Mouse (Mus musculus) midbrain, embryonic 15.5 days (tissue): ENCODE results near the gene Arrb1. TPM values are rescaled to one million over a fixed set of nuclear protein-coding genes. Genes with fewer than 3 reads are reported as not detected.
A peak's percentile ranks its signal among the peaks of the same experiment; 100 is the strongest.

Experiments
- ATAC-seq: fragments of 200-750 bp; cut with Nextera tagmentation; replicated peaks from 2 replicates; pipeline ENCODE4 v1.8.0; 2017; ENCODE audit warnings: moderate TSS enrichment
- H3K27ac ChIP-seq: fragments of 300-500 bp; sonication (generic); 2 replicates; pipeline ENCODE4 v1.5.1; 2015; ENCODE audit warnings: mild to moderate bottlenecking, inconsistent platforms
- H3K27me3 ChIP-seq: fragments of 300-500 bp; sonication (generic); replicated peaks from 2 replicates; pipeline ENCODE4 v1.6.1; 2015; ENCODE audit warnings: inconsistent platforms
- H3K36me3 ChIP-seq: fragments of 300-500 bp; sonication (generic); replicated peaks from 2 replicates; pipeline ENCODE4 v1.6.1; 2015; ENCODE audit warnings: inconsistent platforms
- H3K4me1 ChIP-seq: fragments of 300-500 bp; sonication (generic); 2 replicates; pipeline ENCODE4 v1.6.1; 2015; ENCODE audit warnings: inconsistent platforms
- H3K4me2 ChIP-seq: fragments of 300-500 bp; sonication (generic); 2 replicates; pipeline ENCODE4 v1.6.1; 2015; ENCODE audit warnings: inconsistent platforms, mild to moderate bottlenecking, moderate library complexity
- H3K4me3 ChIP-seq: fragments of 300-500 bp; sonication (generic); 2 replicates; pipeline ENCODE4 v1.5.1; 2015; ENCODE audit warnings: mild to moderate bottlenecking, inconsistent platforms
- H3K9ac ChIP-seq: fragments of 300-500 bp; sonication (generic); 2 replicates; pipeline ENCODE4 v1.6.1; 2015; ENCODE audit warnings: mild to moderate bottlenecking, inconsistent platforms
- H3K9me3 ChIP-seq: fragments of 300-500 bp; sonication (generic); 2 replicates; pipeline ENCODE4 v1.6.1; 2016; ENCODE audit warnings: inconsistent platforms
- WGBS: fragments of 180-500 bp; shearing (Covaris S2); methylation state at CpG from one replicate; pipeline ENCODE4 v1.1.7; 2015; ENCODE audit warnings: mixed read lengths; 5-methylcytosine and 5-hydroxymethylcytosine counted together
- polyA plus RNA-seq: library from polyadenylated mRNA; unstranded; fragments of >200 nt; fragmentation: Nextera tagmentation; extraction: Ambion mirVana; gene quantifications from 2 replicates; pipeline ENCODE4 v1.2.1, GENCODE M21; 2015

Gene Arrb1
- polyA plus RNA-seq, 1 experiment from 2014 or later = 20.1 TPM

- no peaks in the 10 kb centered on the region for H3K9me3 ChIP-seq
- H3K27ac ChIP-seq = no peak overlapping the region
- H3K4me1 ChIP-seq = no peaks in the 10 kb centered on the region
- ATAC-seq = no peak
- no peaks in the 10 kb centered on the region for H3K36me3 ChIP-seq
- H3K27me3 ChIP-seq = no peaks in the 10 kb centered on the region
- no peak overlapping the region for H3K4me3 ChIP-seq
- H3K4me2 ChIP-seq = no peak overlapping the region
- H3K9ac ChIP-seq = no peak overlapping the region
- 83% methylated on average over 8 of the region's 8 CpGs for WGBS
Measured at GRCm38 (mm10) chr7:99523121-99523520, 12.1 kb upstream of the Arrb1 start.

GRCm38 (mm10) chr7:99523837-99524236 lies 11.4 kb upstream of the Arrb1 start:
- H3K4me1 ChIP-seq = no peaks in the 10 kb centered on the region
- no peak overlapping the region for H3K27ac ChIP-seq
- no peak overlapping the region for H3K4me3 ChIP-seq
- H3K9me3 ChIP-seq = no peaks in the 10 kb centered on the region
- ATAC-seq = no peak
- WGBS = 92% methylated on average over 1 of the region's 1 CpGs
- H3K4me2 ChIP-seq = no peak overlapping the region
- H3K36me3 ChIP-seq = no peaks in the 10 kb centered on the region
- H3K27me3 ChIP-seq = no peaks in the 10 kb centered on the region
- H3K9ac ChIP-seq = no peak overlapping the region

- Histone ChIP-seq H3K36me3 (no peaks in the 10 kb centered on the region), H3K4me1 (no peaks in the 10 kb centered on the region), H3K9ac (no peak overlapping the region), H3K27ac (no peak overlapping the region), H3K9me3 (no peaks in the 10 kb centered on the region), H3K4me2 (no peak overlapping the region), H3K27me3 (no peaks in the 10 kb centered on the region), H3K4me3 (no peak overlapping the region)
- WGBS = 57% methylated on average over 2 of the region's 2 CpGs
- no peak for ATAC-seq
Measured at GRCm38 (mm10) chr7:99528547-99528946, 6.7 kb upstream of the Arrb1 start.

GRCm38 (mm10) chr7:99529410-99529809 lies 5.9 kb upstream of the Arrb1 start:
- Histone ChIP-seq H3K4me1 (peaks cover 7% of the 10 kb centered on the region), H3K9me3 (no peaks in the 10 kb centered on the region), H3K9ac (no peak overlapping the region), H3K4me3 (no peak overlapping the region), H3K4me2 (no peak overlapping the region), H3K27ac (no peak overlapping the region), H3K27me3 (no peaks in the 10 kb centered on the region), H3K36me3 (no peaks in the 10 kb centered on the region)
- no peak for ATAC-seq
- 49% methylated on average over 5 of the region's 5 CpGs for WGBS

GRCm38 (mm10) chr7:99531408-99531970 lies 3.8 kb upstream of the Arrb1 start:
- no peak overlapping the region for H3K4me3 ChIP-seq
- H3K4me1 ChIP-seq = peaks cover 17% of the 10 kb centered on the region
- H3K27me3 ChIP-seq = no peaks in the 10 kb centered on the region
- no peak overlapping the region for H3K27ac ChIP-seq
- no peaks in the 10 kb centered on the region for H3K9me3 ChIP-seq
- ATAC-seq = no peak
- WGBS = 85% methylated on average over 3 of the region's 3 CpGs
- no peaks in the 10 kb centered on the region for H3K36me3 ChIP-seq
- no peak overlapping the region for H3K9ac ChIP-seq
- no peak overlapping the region for H3K4me2 ChIP-seq

GRCm38 (mm10) chr7:99532526-99532925 lies 2.7 kb upstream of the Arrb1 start:
- ATAC-seq = no peak
- Histone ChIP-seq H3K27me3 (no peaks in the 10 kb centered on the region), H3K4me2 (no peak overlapping the region), H3K27ac (no peak overlapping the region), H3K36me3 (no peaks in the 10 kb centered on the region), H3K4me3 (no peak overlapping the region), H3K9me3 (no peaks in the 10 kb centered on the region), H3K4me1 (peaks cover 27% of the 10 kb centered on the region), H3K9ac (no peak overlapping the region)
- WGBS = 86% methylated on average over 4 of the region's 4 CpGs

- H3K27ac ChIP-seq = no peak overlapping the region
- no peak overlapping the region for H3K9ac ChIP-seq
- no peak overlapping the region for H3K4me3 ChIP-seq
- ATAC-seq = no peak
- no peak overlapping the region for H3K4me2 ChIP-seq
- no peaks in the 10 kb centered on the region for H3K36me3 ChIP-seq
- 87% methylated on average over 7 of the region's 7 CpGs for WGBS
- H3K9me3 ChIP-seq = no peaks in the 10 kb centered on the region
- peaks cover 38% of the 10 kb centered on the region for H3K4me1 ChIP-seq
- H3K27me3 ChIP-seq = no peaks in the 10 kb centered on the region
Measured at GRCm38 (mm10) chr7:99533600-99533999, 1.7 kb upstream of the Arrb1 start.

GRCm38 (mm10) chr7:99534501-99534900 lies 765 bp upstream of the Arrb1 start:
- no peaks in the 10 kb centered on the region for H3K27me3 ChIP-seq
- 24% methylated on average over 5 of the region's 5 CpGs for WGBS
- H3K9ac ChIP-seq = peak overlapping the region; percentile 78
- H3K36me3 ChIP-seq = no peaks in the 10 kb centered on the region
- no peaks in the 10 kb centered on the region for H3K9me3 ChIP-seq
- ATAC-seq = no peak; the same call in 1 of the 2 replicates
- peak overlapping the region; percentile 77 for H3K4me2 ChIP-seq
- H3K4me3 ChIP-seq = peak overlapping the region; percentile 62
- peak overlapping the region; percentile 95 for H3K27ac ChIP-seq
- H3K4me1 ChIP-seq = peaks cover 47% of the 10 kb centered on the region

- H3K27me3 ChIP-seq = no peaks in the 10 kb centered on the region
- no peaks in the 10 kb centered on the region for H3K9me3 ChIP-seq
- peak; percentile 68 for ATAC-seq
- peak overlapping the region; percentile 78 for H3K9ac ChIP-seq
- H3K4me1 ChIP-seq = peaks cover 60% of the 10 kb centered on the region
- no peaks in the 10 kb centered on the region for H3K36me3 ChIP-seq
- H3K4me2 ChIP-seq = peak overlapping the region; percentile 77
- peak overlapping the region; percentile 95 for H3K27ac ChIP-seq
- WGBS = 6% methylated on average over 46 of the region's 46 CpGs
- peak overlapping the region; percentile 62 for H3K4me3 ChIP-seq
Measured at GRCm38 (mm10) chr7:99535741-99536501, 655 bp downstream of the Arrb1 start.

GRCm38 (mm10) chr7:99537183-99537756 lies 2.0 kb downstream of the Arrb1 start:
- WGBS = 38% methylated on average over 5 of the region's 5 CpGs
- peaks cover 61% of the 10 kb centered on the region for H3K4me1 ChIP-seq
- H3K4me3 ChIP-seq = peak overlapping the region; percentile 62
- H3K9ac ChIP-seq = peak overlapping the region; percentile 78; the same call in 1 of the 2 replicates
- no peaks in the 10 kb centered on the region for H3K27me3 ChIP-seq
- no peaks in the 10 kb centered on the region for H3K9me3 ChIP-seq
- peak overlapping the region; percentile 77 for H3K4me2 ChIP-seq
- no peaks in the 10 kb centered on the region for H3K36me3 ChIP-seq
- H3K27ac ChIP-seq = no peak overlapping the region
- no peak for ATAC-seq

- H3K27me3 ChIP-seq = no peaks in the 10 kb centered on the region
Measured at GRCm38 (mm10) chr7:99538421-99538820, 3.2 kb downstream of the Arrb1 start.

GRCm38 (mm10) chr7:99539201-99539891 lies 4.1 kb downstream of the Arrb1 start:
- Histone ChIP-seq H3K36me3 (no peaks in the 10 kb centered on the region), H3K27me3 (no peaks in the 10 kb centered on the region), H3K4me2 (peak overlapping the region; percentile 77), H3K4me1 (peaks cover 57% of the 10 kb centered on the region), H3K27ac (no peak overlapping the region), H3K9ac (no peak overlapping the region), H3K9me3 (no peaks in the 10 kb centered on the region), H3K4me3 (peak overlapping the region; percentile 7; the same call in 1 of the 2 replicates)
- 23% methylated on average over 8 of the region's 8 CpGs for WGBS
- no peak for ATAC-seq

More at GRCm38 (mm10) chr7:99538421-99538820, 3.2 kb downstream of the Arrb1 start:
- no peak for ATAC-seq
- Histone ChIP-seq H3K9me3 (no peaks in the 10 kb centered on the region), H3K9ac (no peak overlapping the region), H3K36me3 (no peaks in the 10 kb centered on the region), H3K27ac (no peak overlapping the region), H3K4me1 (peaks cover 61% of the 10 kb centered on the region), H3K4me2 (peak overlapping the region; percentile 77), H3K4me3 (peak overlapping the region; percentile 62; the same call in 1 of the 2 replicates)
- 74% methylated on average over 4 of the region's 4 CpGs for WGBS
